Mouse (Mus musculus) lung, adult 2 months (tissue): ENCODE results near the gene Zc3hav1.

Experiments used
- CTCF ChIP-seq: fragments of 200-500 bp; IDR thresholded peaks from 2 replicates; pipeline ENCODE4 v1.5.1; 2011; ENCODE audit warnings: mild to moderate bottlenecking, low read length, control low read depth; ENCODE audit not compliant: insufficient read depth
- POLR2A ChIP-seq: fragments of 200-500 bp; IDR thresholded peaks from 2 replicates; pipeline ENCODE4 v1.6.1; 2011; ENCODE audit warnings: low read depth, mild to moderate bottlenecking, control low read depth, low read length, borderline replicate concordance; ENCODE audit errors: extremely low read depth

DNA sequence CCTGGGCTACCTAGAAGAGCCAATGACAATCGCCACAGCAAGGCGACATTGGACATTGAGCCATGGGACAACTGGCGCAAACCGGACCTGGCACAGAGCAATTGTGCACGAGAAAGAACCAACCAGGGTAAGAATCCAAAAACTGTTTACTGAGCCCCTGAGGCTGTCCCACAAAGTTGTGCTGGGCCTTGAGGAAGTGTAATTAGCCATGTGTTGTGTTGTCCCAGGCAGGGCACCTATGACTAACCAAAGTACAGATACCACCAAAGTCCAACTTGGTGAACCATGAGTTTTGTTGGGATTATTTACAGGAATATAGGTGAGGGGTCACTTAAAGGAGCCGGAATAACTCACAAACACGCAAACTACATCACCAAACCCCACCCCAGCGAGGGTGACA, 96.9 kb downstream of the Zc3hav1 start:
- TF ChIP-seq CTCF: no peak
- TF ChIP-seq POLR2A: no peak
